Mouse (Mus musculus): ENCODE results near the gene Lgals3.

Lgals3 gene

GRCm38 (mm10) chr14:47422466-47422865 is 54.9 kb downstream of the Lgals3 start:
- DNase-seq (ENCODE audit: low read depth): no peak

GRCm38 (mm10) chr14:47432987-47433386 is 65.4 kb downstream of the Lgals3 start:
- peak; percentile 25 for DNase-seq (ENCODE audit: low read depth)
